Mouse (Mus musculus) embryonic fibroblast, embryonic 13.5 days (primary cell): Measurements from ENCODE around the gene Uhrf1.

Experiments used
- CTCF ChIP-seq: IDR thresholded peaks from 2 replicates; pipeline ENCODE4 v1.5.1; 2011; ENCODE audit warnings: mild to moderate bottlenecking, control low read depth, low read length, moderate library complexity, borderline replicate concordance; ENCODE audit not compliant: insufficient read depth
- POLR2A ChIP-seq: IDR thresholded peaks from 2 replicates; pipeline ENCODE4 v1.6.1; 2011; ENCODE audit warnings: low read depth, mild to moderate bottlenecking, control low read depth, low read length, moderate library complexity

DNA sequence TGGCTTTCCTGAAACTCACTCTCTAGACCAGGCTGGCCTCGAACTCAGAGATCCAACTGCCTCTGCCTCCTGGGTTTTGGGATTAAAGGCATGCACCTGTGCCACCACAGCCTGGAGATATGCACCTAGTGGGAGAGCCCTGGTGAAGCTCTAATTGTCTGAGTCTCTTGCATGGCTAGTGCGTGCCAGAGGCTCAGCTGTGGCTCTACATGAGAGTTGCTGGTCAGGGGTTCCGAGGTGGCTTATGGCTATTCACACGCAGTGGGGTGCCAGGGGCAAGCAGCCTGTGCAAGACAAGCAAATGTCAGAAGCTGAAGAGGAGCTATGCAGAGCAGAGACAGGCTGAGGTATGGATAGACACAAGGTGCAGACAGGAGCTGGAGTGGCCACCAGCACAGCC, 48.4 kb upstream of the Uhrf1 start:
- no peak for TF ChIP-seq CTCF
- TF ChIP-seq POLR2A = no peak
